Mouse (Mus musculus) 416B (cell line): ENCODE results near the gene Gcsh.

ENCODE experiments used
- DNase-seq: peaks from one replicate; pipeline ENCODE4 v3.0.0; 2011; ENCODE audit warnings: low read depth

The Gcsh gene

DNA sequence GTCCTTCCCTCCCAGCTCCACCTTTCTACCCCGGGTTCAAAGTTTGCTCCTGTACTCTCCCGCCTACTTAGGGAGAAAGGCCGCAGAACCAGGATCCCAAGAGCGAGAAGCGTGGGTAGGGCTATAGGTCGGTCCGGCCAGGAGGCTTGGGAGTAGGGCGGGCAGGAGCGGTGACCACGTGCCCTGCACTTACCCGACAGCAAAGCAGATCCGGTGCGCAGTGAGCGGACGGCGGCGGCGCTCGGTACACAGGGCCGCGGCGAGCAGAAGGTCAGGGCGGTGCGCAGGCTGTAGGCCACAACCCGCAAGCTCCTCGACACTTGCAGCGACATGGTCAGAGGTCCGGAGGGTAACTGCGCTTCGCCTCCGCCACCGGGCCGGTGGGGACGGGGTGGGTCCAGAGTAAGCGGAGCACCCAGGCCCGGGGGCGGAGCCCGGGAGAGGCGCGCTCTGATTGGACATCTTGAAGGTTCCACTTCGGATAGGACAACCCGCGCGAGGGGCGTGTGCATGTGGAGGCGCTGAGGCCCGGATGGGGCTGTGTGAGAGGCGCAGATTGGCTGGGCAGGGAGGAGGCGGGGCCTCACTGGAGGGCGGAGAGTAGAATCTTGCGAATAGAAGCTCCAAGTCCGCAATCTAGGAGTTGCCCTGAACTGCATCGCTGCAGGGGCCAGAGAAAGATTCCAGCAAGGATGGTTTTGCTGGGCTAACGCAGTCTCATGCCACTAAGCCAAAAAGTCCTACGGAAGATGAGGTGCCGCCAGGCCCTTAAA is at the start of gene Gcsh:
TSS of gene Gcsh (minus strand) at position 443 of the 773 bp plus-strand sequence.
- peak; percentile 99 for DNase-seq

DNA sequence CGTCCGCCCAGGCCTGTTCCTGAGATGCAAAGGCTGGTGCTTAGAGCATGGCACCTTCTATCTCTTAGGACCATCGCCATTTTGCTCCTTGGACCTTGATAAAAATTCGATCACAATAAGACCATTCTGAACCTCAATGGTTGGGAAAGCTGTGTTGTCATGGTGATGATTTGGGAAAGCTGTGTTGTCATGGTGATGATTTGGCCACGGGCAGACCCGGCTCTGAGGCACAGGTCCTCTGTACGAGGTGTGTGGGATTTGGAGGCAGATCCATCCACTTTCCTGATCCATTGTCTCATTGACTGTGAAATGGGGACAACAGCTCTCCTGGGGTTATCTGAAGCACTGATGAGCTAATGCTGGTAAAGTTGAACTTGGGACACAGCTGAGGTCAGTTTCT is 46.5 kb upstream of the Gcsh start:
- no peak for DNase-seq

DNA sequence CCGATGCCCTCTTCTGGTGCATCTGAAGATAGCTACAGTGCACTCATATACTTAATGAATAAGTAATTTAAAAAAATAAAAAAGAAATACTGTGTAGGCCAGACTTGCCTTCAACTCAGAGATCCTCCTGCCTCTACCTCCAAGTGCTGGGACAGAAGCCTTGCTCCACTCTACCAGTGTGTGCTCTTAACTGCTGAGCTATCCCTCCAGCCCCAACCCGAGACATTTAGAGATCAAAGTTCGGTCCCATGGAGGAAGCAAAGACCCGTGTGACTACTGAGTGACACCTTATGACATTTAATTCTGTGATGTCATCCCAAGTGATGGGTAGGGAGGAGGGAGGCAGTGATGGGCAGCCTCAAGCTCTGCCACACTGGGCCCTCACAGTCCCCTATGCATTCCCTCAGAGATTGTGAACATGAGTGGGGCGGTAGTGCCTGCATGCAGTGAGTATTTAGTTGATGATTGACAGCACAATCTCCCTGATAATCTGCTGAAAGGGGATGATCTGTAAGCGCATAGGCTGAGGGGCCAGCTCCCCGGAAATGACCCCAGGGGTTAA is 44.1 kb upstream of the Gcsh start:
- no peak for DNase-seq

- DNase-seq, result peak; percentile 98
Observed at GRCm38 (mm10) chr8:117033393-117033792, 40.1 kb upstream of the Gcsh start.

DNA sequence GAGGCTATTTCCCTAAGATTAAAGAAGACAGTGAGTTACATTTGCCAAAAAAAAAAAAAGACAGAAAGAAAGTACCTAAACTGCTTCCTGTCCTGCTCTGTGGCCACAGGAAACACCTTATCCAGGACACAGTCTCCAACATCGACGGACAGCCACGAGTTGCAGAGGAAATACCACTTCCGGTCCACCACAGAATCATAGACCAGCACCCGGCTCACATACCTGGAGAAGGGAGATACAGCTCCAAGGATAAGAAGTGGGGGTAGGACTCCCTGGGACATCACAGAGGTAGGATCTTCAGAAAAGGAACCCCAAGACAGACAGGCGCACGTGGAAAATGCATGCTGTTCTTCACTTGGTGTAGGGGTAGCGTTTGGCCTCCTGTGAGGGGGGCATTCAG is 39.3 kb upstream of the Gcsh start:
- DNase-seq, result peak; percentile 90

DNA sequence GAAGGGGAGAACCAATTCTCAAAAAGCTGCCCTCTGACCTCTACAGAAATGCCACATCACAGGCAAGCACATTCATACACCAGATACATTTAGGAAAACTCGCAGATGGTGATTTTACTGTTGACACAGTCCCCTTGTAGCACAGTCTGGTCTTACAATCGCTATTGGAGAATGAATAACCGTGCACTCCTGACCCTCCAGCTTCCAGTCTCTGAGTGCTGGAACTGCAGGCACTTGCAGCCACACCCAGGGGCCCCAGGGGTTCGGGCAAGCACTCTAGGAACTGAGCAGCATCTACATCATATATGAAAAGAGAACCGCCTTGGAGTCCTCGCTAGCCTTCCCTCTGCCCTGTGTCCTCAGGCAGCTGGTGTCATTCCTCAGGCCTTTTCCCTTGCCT is 38.1 kb upstream of the Gcsh start:
- no peak for DNase-seq

DNA sequence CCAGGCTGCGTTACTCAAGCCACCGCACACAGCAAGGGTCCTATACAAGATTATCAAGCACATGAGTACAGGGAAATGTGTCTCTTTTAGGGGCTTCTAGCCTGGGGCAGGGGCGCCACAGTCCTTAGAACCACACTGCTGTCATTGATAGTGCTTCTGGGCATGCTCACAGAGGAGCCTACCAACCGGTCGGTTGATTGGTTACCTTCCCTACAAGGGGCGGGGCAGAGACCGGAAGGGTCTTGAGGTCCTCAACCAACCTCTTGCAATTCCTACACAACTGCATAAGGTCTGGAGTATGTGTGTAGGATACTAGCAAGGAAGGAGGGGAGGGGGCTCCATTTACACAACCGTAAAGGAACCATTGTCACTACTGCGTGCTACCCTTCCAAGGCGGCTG is 35.3 kb upstream of the Gcsh start:
- DNase-seq, result no peak

GRCm38 (mm10) chr8:117027601-117028000 is 34.3 kb upstream of the Gcsh start:
- no peak for DNase-seq

DNA sequence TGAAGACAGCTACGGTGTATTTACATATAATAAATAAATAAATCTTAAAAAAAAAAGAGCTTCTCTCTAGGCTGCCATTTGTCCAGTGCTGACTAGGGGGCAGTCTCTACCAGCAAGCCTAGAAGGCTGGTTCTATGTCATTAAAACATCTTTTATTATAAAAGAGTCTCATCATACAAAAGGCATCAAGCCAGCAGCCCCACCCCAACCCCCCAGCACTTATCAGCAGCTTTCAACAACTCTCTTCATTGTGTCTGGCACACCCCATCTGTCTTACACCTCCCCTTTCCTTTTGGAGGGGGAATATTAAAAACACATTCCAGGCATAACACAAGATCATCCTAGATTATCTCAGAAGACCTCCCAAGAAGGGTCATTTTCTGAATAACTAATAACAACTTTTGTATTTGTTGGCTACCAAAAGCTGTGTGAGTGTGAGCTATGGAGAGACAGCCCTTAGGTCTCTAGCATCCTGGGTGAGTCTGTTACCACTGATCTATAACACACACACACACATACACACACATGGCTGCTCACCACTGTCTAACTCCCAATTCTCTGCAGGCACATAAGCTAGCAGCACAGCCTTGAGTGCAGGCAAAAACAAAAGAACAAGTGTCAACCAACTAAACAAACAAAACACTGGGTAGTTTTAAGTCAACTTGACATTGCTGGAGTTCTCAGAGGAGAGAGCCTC is 29.1 kb upstream of the Gcsh start:
- DNase-seq, result peak; percentile 54

DNA sequence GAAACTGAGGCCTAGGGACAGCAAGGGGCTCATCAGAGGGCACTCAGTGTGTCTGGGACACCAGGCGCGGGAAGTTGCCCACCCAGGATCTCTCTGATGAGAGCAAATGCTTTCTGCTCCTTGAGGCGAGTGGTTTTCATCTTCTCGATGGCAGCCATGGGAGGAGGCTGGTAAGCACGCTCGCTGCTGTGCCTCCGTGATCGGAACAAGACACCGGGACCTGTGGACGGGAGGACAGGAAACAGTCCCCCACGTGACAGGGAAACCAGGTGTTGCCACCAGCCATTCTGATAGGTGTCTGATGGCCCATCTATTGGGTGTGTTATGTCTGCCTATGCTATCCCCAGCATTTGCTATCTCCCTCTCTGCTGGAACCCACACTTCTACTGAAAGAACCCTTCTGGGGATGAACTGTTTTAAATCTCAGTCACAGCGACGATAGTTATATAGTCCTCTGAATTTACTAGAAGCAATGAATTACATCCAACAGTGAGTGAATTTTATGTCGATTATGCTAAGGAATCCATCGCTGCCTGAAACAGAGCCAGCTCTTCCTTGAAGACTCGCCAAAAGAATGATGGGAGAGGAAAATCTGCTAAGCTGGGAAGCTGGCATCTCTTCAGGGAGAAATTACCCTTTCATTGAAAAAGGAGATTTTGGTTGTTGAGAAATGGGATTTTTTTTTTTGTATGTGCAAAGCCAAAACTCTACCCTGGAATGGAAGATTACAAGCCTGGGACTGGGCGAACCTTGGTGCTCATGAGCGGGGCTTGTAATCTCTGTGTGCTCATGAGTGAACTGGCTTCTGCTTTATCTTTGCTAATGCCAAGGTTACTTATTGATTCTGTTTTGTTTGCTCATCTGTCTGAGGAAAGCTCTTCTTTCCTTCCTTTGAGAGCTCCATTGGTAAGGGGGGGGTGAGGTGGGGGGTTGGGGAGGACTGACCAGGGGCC is 26.3 kb upstream of the Gcsh start:
- DNase-seq, result no peak

DNA sequence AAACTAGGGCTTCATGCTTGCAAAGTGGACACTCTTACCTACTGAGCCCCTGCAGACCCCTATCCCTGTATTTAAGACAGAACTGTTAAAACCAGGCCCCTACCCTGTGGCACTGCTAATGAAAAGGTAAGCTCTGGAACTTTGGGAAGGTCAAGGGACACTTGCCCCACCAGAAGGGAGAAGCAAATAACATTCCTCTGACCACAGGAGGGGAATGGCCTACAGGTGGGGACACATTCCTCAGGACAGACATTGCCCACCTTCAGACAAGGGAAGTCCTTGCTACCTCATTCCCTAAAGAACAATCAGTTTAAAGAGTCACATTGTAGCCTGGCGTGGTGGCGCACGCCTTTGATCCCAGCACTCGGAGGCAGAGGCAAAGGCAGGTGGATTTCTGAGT is 24.6 kb upstream of the Gcsh start:
- DNase-seq, result no peak

- no peak for DNase-seq
Observed at GRCm38 (mm10) chr8:117017006-117017405, 23.7 kb upstream of the Gcsh start.

- DNase-seq, result no peak
Observed at GRCm38 (mm10) chr8:117015670-117016069, 22.3 kb upstream of the Gcsh start.

DNA sequence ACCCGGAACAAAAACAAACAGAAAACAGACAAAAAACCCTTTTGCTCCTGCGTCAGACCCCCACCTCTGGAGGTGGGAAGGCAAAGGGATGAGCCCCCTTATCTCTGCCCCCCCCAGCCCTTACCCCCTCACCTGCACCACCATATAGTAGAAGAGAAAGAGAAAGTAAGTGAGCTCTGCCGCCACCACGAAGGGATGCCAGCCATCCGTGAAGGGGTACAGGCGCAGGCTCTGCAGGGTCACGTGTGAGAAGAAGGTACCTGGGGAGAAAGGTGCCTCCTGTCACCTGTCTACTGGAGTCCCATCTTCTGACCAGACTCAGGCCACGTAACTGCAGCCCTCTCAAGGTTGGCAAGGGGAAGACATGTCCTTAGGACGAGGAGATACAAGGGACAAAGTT is 18.0 kb upstream of the Gcsh start:
- no peak for DNase-seq

- DNase-seq, result no peak
Observed at GRCm38 (mm10) chr8:116994016-116994716, 829 bp upstream of the Gcsh start.

DNA sequence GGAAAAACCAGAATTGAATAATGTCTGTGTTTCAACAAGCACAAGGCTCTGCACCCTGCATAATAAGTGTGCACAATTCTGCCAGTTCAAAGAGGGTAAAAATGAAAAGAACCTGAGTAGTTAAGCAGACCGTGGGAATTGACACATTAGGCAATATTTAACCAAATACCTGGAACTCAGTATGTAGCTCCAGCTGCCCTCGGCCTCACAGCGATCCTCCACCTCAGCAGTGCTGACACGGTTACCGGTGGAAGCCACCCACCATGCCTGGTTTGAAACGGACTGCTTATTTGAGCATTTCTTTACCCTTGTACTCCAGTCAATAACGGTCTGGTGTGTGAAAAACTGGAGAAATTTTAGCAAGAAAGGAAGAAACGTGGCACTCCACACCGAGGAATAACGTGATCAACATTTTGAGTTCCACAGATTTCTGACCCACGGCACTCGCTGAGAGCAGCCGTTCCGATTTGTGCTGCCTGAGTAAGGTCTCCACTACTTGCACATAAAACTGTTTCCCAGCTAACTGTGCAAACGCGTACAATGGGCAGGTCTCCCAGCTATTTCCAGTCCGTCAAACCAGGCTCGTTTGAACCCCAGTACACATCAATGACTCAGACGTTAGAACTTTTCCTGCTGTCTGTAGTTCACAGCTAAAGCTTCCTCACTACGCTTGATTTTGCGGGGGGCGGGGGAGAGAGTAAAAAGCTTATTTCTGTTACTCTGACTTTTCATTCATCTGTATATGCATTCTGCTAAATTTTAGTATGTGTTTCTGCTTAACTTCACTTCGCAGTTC is 963 bp downstream of the Gcsh start:
- peak; percentile 72 for DNase-seq

DNA sequence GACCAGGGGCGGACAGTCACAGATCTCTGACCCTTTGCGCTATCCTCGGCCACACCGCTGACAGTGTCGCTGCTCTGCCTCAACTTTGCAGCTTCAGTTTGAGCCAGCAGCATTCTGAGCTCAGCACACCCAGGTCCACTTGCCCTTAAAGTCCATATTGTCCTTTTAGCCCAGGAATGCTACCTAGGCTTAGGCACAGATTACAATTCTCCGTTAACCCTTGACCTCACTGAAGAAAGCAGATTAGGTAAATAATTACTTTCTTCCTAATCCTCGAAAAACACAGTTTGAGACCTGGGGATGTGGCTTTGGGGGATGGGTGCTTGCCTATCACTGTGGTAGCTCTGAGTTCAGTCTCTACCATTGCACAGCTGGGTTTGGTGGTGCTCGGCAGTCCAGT is 2.1 kb downstream of the Gcsh start:
- DNase-seq, result no peak

- no peak for DNase-seq
Observed at GRCm38 (mm10) chr8:116989842-116990241, 3.5 kb downstream of the Gcsh start.

DNA sequence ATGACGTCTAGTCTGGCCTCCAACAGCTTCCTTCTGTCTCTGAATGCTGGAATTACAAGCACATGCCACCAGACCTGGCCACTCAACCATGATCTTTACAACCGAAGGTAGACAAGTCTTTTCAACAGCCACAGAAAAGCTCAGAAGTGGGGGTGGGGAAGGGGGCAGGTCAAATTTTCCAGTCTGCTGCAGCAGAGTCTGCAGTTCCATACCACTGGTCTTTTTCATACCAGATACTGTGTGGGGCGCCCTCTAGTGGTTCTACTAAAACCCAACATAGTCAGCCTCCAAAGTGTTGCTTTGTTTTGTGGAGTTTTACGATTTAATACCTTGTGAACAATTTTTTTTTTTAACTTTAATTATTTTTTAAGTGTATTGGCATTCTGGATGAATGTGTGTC is 13.2 kb downstream of the Gcsh start:
- DNase-seq, result peak; percentile 84

DNA sequence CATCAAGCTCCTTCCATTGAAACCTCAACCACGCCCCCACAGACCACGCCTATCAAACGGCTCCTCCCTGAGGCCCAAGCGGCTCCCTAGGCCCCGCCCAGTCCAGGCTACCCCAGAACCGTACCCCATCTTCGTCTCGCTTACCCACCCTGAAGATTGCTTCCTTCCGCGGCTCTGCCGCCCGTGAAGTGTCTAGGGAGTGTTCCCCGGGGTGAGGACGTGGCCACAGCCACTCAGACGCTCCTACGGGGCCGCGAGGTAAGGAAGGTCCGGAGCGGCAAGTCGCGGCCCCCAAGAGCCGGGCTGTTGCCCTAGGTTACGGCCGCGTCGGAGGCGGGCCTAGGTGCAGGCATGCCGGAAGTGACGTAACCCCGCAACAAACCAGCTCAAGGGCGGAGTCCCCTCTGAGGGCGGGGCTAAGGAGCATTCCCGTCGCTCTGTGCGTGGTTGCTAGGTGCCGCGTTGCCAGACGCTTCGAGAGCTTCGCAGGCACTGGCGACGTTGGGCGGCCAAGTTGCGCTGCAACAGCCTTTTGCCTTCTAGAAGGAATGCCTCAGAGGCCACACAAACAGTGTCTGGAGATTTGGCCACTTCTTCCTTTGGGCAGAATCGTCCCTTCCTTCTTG is 14.6 kb downstream of the Gcsh start, which contains the start of gene 1700030J22Rik:
TSS of gene 1700030J22Rik (minus strand) at position 329 of the 626 bp plus-strand sequence.
- peak; percentile 99 for DNase-seq
